Mouse (Mus musculus) lung, adult 2 months (tissue): ENCODE data around the gene Ncam1. TPM values are rescaled to one million over a fixed set of nuclear protein-coding genes. Genes with fewer than 3 reads are reported as not detected.

ENCODE experiments used
- DNase-seq: peaks from one replicate; pipeline ENCODE4 v3.0.0; 2022
- H3K4me1 ChIP-seq: fragments of 200-500 bp; 2 replicates; pipeline ENCODE4 v1.6.1; 2011; ENCODE audit warnings: low read length; ENCODE audit not compliant: control insufficient read depth, insufficient read depth
- H3K4me3 ChIP-seq: fragments of 200-500 bp; replicated peaks from 2 replicates; pipeline ENCODE3; 2011; ENCODE audit warnings: low read depth, mild to moderate bottlenecking, control low read depth, low read length; ENCODE audit errors: extremely low read depth
- CTCF ChIP-seq: fragments of 200-500 bp; IDR thresholded peaks from 2 replicates; pipeline ENCODE4 v1.5.1; 2011; ENCODE audit warnings: mild to moderate bottlenecking, low read length, control low read depth; ENCODE audit not compliant: insufficient read depth
- POLR2A ChIP-seq: fragments of 200-500 bp; IDR thresholded peaks from 2 replicates; pipeline ENCODE4 v1.6.1; 2011; ENCODE audit warnings: low read depth, mild to moderate bottlenecking, control low read depth, low read length, borderline replicate concordance; ENCODE audit errors: extremely low read depth
- WGBS: fragments of 180-500 bp; shearing (Covaris S2); methylation state at CpG from one replicate; pipeline ENCODE4 v1.1.7; 2018; 5-methylcytosine and 5-hydroxymethylcytosine counted together
- polyA plus RNA-seq: library from polyadenylated mRNA; depleted of rRNA; stranded (reverse); fragments of >200 nt; gene quantifications from 2 replicates; pipeline ENCODE4 v1.2.3, GENCODE M21; 2012; rRNA removed

Ncam1 gene
- 0.69 and 1.5 TPM in 2 replicates for polyA plus RNA-seq

DNA sequence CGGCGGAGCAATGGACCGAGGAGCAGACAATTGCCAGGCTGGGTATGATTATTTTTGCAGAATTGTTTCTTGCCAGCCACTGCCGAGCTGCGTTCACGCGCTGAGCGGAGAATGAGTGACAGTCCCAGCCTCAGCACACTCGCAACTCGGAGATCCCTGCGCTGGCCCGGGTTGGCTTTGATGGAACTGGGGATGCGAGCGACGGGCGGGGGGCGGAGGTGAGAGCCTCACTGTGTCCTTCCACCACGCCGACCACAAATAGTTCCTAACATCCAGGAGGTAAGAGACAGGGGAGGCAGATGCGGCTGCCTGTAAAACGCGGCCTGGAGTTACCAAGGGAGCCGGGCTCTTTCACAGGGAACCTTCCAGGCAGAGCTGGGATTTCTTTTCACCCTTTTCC lies at the start of gene Ncam1:
TSS of gene Ncam1 (minus strand) at position 120 of the 400 bp plus-strand sequence.
- under 1% methylated on average over 23 of the region's 23 CpGs for WGBS
- DNase-seq = peak; percentile 12
- H3K4me3 ChIP-seq = peak within 1 kb of the TSS; percentile 38
- H3K4me1 ChIP-seq = no peaks in the 10 kb centered on the region
- TF ChIP-seq POLR2A (no peak), CTCF (no peak)

DNA sequence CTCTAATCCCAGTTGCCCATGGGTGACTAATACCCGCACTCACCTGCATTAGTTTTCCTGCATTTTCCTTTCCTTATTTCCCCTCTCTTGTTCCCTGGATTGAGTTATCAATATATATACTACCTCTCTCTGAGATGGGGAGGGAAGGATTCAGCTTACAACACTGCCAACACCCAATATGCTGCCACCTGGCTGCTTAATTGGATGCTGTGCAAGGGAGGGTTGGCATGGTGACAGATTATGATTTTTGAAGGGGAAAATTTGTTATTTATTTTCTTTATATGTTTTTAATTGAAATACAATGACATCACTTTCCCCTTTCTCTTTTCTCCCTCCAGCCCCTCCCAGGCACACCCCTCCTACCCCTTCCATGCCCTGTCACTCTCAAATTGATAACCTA lies 35.3 kb upstream of the Ncam1 start:
- TF ChIP-seq POLR2A = no peak
- TF ChIP-seq CTCF = no peak
- no peak overlapping the region for H3K4me3 ChIP-seq
- 90% methylated on average over 1 of the region's 1 CpGs for WGBS
- no peaks in the 10 kb centered on the region for H3K4me1 ChIP-seq
- no peak for DNase-seq

DNA sequence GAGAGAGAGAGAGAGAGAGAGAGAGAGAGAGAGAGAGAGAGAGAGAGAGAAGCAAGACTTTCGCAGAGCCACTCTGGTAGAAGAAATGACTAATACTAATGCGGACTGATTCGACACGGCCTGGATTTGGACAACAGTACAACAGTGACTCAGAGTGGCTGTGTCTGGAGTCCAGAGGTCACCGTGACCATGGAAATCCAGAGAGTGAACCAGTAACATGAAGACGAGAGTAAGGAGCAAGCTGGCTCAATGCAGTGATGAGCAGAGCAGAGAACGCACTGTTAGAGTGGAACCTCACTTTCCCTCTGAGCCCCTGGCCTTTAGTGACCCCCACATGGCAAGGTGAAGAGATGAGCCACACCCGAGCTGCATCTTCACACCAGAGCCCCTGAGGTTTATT lies 28.9 kb upstream of the Ncam1 start:
- H3K4me3 ChIP-seq = no peak overlapping the region
- no peak for DNase-seq
- TF ChIP-seq CTCF (no peak), POLR2A (no peak)
- 84% methylated on average over 8 of the region's 8 CpGs for WGBS
- no peaks in the 10 kb centered on the region for H3K4me1 ChIP-seq

DNA sequence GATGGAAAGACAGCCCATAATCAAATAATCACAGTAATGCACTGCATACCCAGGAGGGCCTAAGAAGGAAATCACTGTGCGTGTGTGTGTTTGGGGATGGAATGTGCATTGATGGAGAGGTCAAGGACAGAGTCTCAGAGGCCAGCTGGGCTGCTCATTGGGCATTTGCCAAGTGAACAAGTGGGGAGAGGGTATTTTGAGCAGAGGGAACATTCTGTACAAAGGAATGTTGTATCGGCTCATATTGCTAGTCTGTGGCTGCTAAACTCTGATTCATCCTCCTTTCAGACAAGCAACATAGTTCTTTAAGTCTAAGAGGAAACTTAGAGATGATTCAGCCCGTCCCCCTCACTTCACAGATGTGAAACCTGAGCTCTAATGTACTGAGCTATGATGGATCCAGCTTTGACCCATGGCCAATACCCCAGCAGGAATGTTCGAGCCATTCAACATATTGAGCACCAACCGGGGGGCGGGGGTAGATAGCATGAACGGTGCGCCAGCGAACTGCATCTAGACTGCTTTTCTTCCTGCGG lies 17.5 kb upstream of the Ncam1 start:
- TF ChIP-seq POLR2A (no peak), CTCF (no peak)
- no peaks in the 10 kb centered on the region for H3K4me1 ChIP-seq
- no peak overlapping the region for H3K4me3 ChIP-seq
- WGBS = 68% methylated on average over 10 of the region's 10 CpGs
- DNase-seq = no peak

DNA sequence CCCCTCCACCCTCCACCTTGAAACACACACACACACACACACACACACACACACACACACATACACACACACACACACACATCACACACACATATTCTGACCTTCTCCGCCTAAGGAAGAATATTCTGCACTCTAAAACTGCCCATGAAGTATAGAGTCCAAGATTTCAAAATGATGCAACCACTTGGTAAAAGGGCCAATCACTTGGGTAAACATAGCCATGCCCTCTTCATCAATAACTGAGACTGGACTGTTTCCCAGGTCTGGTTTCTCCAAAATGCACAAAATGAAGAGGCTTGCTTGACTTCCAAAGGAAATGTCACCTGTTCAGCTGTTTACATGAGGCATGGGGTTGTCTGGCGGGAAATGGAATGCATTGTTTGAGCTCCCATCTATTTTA lies 15.7 kb upstream of the Ncam1 start:
- TF ChIP-seq POLR2A (no peak), CTCF (no peak)
- DNase-seq = no peak
- H3K4me3 ChIP-seq = no peak overlapping the region
- 72% methylated on average over 2 of the region's 2 CpGs for WGBS
- H3K4me1 ChIP-seq = no peaks in the 10 kb centered on the region

DNA sequence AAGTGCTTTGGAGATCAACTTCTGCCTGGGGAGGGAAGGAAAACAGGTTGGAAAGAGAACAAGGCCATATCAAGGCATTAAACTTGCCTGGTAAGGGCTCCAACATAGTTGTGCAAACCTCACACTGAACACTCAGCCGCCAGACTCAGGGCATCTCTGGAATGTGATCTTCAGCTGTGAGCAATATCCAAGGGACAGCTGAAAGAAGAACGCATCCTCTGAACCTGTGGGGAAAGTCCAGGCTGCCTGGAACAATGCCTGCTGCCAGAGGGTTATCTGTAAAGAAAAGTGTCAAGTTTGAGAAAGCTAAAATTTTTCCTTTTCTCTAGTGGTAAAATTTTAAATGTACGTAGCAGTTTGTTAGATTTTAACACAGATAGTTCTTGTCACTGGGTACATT lies 4.5 kb upstream of the Ncam1 start:
- H3K4me3 ChIP-seq = no peak overlapping the region
- no peaks in the 10 kb centered on the region for H3K4me1 ChIP-seq
- no peak for DNase-seq
- WGBS = 51% methylated on average over 3 of the region's 3 CpGs
- TF ChIP-seq POLR2A (no peak), CTCF (no peak)

DNA sequence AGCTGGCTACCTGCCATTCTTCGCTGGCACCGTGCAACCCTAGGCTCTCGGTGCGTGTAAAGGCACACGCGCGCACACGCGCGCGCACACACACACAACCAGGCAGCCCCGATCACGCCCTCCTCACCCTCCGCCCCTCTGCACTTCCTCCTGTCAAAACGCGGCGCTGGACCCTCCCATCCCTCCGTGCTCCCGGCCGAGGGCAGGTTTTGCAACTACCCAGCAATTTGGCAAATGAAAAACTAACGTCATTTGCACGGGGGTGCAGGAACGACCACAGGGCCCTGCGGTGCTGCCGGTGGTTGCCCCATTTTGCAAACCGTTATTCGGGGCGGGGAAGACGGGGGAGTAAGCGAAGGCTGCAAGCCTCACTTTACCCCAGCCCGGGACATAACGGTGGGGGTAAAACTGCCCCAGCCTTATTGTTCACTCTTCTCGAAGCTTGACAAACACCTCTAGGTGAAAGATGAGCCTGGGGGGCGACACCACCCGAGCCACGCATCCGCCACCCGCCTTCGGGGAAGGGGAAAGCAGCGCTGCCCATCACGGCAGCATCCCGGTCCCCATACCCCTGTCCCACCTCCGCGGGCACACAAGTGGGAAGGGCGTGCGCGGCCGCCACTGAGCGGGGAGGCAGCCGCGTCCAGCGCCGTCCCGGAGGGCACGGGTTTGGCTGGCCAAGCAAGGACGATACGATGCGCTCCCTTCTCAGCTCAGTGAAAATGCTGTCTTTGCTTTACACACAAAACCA lies 729 bp downstream of the Ncam1 start:
- H3K4me3 ChIP-seq = peak overlapping the region; percentile 37
- TF ChIP-seq CTCF = no peak
- no peak for TF ChIP-seq POLR2A
- peak; percentile 3 for DNase-seq
- under 1% methylated on average over 58 of the region's 58 CpGs for WGBS
- no peaks in the 10 kb centered on the region for H3K4me1 ChIP-seq

DNA sequence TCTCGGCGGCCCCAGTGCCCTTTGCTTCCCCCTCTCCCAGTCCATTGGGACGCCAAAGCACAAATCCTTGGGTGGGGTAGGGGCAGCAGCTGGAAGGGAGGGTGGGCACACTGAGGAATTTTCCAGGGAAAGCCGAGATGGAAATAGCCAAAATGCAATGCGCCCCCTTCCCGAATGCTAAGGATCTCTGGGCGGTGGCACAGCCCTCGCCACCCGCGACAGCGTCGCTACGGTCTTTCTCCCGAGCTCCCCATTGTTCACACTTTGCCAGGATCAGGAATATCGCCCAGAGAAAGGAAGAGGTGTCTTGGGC lies 1.3 kb downstream of the Ncam1 start:
- no peak for DNase-seq
- TF ChIP-seq POLR2A (no peak), CTCF (no peak)
- H3K4me1 ChIP-seq = no peaks in the 10 kb centered on the region
- H3K4me3 ChIP-seq = peak overlapping the region; percentile 37
- WGBS = under 1% methylated on average over 15 of the region's 15 CpGs

DNA sequence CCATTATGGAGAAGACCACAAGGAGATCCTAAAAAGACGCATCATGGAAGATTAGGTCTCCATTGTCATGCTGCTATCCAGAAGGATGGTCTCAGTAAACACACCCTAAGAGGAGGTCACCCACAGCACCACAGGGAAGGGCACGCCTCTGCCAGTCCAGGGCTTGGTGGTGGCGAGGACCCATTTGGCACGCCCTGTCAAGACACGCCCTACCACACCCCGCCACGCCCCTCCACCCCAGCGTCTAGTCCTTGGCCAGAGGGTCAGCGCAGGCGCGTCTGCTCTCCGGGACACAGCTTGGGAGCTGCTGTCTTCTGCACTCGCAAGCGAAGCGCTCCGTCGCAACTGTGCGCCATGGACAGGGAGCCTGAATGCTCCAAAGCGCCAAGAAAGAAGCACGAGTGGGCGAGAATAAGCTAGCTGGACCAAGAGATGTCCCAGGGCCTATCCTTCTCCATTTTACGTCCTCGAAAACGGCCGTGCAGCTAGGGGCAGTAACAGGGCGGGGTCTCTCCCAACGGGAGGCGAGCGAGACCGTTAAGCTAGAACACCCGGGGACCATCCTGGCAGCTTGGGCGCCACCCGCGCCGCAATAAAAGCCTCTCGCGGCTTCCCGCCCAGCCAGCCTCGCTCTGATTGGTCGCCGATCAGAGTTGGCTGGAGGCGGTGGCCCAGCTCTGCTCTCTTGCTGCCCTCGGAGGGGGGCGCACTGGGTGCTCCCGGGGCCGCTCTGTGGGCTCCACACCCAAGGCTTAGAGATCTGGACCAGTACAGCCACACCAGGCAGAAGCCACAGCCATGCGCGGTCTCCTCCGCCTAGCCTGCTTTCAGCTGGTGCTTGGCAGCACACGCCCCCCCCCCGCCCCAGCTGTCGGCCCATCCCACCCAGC lies 1.9 kb downstream of the Ncam1 start:
- TF ChIP-seq POLR2A = no peak
- no peak for TF ChIP-seq CTCF
- H3K4me3 ChIP-seq = no peak overlapping the region
- peak; percentile 3 for DNase-seq
- 1% methylated on average over 52 of the region's 52 CpGs for WGBS
- no peaks in the 10 kb centered on the region for H3K4me1 ChIP-seq
